Mouse (Mus musculus) lung, embryonic 14.5 days (tissue): Measurements from ENCODE around the gene Dock1. TPM values are rescaled to one million over a fixed set of nuclear protein-coding genes. Genes with fewer than 3 reads are reported as not detected.

Source experiments
- ATAC-seq: fragments of 200-750 bp; cut with Nextera tagmentation; 2 replicates; pipeline ENCODE4 v1.8.0; 2017; ENCODE audit warnings: mild to moderate bottlenecking, moderate TSS enrichment, moderate library complexity; ENCODE audit not compliant: insufficient read depth
- DNase-seq: peaks from one replicate; pipeline ENCODE4 v3.0.0-alpha.2; 2015
- H3K27ac ChIP-seq: fragments of 300-500 bp; sonication (generic); 2 replicates; pipeline ENCODE4 v1.5.1; 2014; ENCODE audit warnings: low read depth, mild to moderate bottlenecking, moderate library complexity
- H3K27me3 ChIP-seq: fragments of 300-500 bp; sonication (generic); 2 replicates; pipeline ENCODE4 v1.6.1; 2014; ENCODE audit warnings: low read length, control low read depth; ENCODE audit not compliant: insufficient read depth
- H3K36me3 ChIP-seq: fragments of 300-500 bp; sonication (generic); 2 replicates; pipeline ENCODE4 v1.6.1; 2014; ENCODE audit warnings: control low read depth; ENCODE audit not compliant: insufficient read depth
- H3K4me1 ChIP-seq: fragments of 300-500 bp; sonication (generic); 2 replicates; pipeline ENCODE4 v1.6.1; 2014; ENCODE audit warnings: antibody characterized with exemption, control low read depth; ENCODE audit not compliant: insufficient read depth
- H3K4me2 ChIP-seq: fragments of 300-500 bp; sonication (generic); 2 replicates; pipeline ENCODE4 v1.6.1; 2014; ENCODE audit warnings: mild to moderate bottlenecking
- H3K4me3 ChIP-seq: fragments of 300-500 bp; sonication (generic); 2 replicates; pipeline ENCODE4 v1.5.1; 2014; ENCODE audit warnings: low read depth, low read length
- H3K9ac ChIP-seq: fragments of 300-500 bp; sonication (generic); 2 replicates; pipeline ENCODE4 v1.6.1; 2014
- H3K9me3 ChIP-seq: fragments of 300-500 bp; sonication (generic); 2 replicates; pipeline ENCODE4 v1.6.1; 2016; ENCODE audit warnings: low read depth, low read length, control low read depth
- CTCF ChIP-seq: IDR thresholded peaks from 2 replicates; pipeline ENCODE4 v1.5.1; 2016; ENCODE audit warnings: antibody characterized with exemption, low read depth
- WGBS: fragments of 180-500 bp; shearing (Covaris S2); extraction: QIAGEN DNeasy Blood & Tissue Kit; methylation state at CpG from one replicate; pipeline ENCODE4 v1.1.7; 2014; 5-methylcytosine and 5-hydroxymethylcytosine counted together
- polyA plus RNA-seq: library from polyadenylated mRNA; unstranded; fragments of >200 nt; fragmentation: Nextera tagmentation; extraction: Ambion mirVana; gene quantifications from 2 replicates; pipeline ENCODE4 v1.2.1, GENCODE M21; 2014

Dock1 gene
- polyA plus RNA-seq, 1 experiment from 2014 or later = 57.3 TPM

DNA sequence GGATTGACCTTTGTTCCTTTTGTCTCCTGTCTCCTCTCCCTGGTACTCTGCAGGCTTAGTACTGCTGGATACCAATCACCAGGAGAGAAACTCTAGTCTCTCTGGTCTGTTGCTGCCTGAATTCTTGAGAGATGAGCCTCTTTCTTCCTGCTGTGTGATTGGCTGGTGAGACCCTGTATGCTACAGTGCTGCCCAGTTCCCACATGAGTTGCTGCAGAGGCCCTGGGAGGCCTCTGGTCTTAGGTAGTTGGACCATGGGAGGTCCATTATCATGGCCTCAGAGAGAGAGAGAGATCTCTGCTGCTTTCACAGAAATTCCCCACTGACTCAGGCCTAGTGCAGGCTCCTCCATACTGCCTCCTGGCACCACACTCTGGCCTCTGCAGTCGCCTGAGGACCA lies 79.2 kb downstream of the Dock1 start:
- 85% methylated on average over 1 of the region's 1 CpGs for WGBS
- no peak for TF ChIP-seq CTCF
- Histone ChIP-seq H3K27me3 (no peaks in the 10 kb centered on the region), H3K4me3 (no peak overlapping the region), H3K4me2 (no peak overlapping the region), H3K9me3 (no peaks in the 10 kb centered on the region), H3K9ac (no peak overlapping the region), H3K27ac (no peak overlapping the region), H3K4me1 (no peaks in the 10 kb centered on the region), H3K36me3 (peaks cover 76% of the 10 kb centered on the region)
- DNase-seq (no peak), ATAC-seq (no peak)

DNA sequence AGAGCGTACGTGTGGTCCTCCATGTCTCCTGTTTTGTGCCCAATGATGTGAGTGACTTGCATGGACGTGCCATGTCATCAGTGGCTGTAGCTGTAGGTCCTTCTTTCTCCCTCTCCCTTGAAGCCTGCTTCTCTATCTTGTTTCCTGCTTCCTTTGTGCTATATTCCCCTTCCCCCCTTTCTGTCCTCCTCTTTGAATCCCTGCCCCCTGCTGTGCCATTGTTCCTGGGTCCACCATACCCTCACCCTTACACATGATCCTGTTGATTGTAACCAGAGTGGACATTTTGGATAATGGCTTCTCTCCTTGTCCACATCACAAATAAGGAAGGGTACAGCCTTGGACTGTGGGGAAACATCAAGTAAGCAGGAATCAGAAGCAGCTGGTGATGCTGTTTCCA lies 81.0 kb downstream of the Dock1 start:
- Histone ChIP-seq H3K36me3 (peaks cover 83% of the 10 kb centered on the region), H3K4me2 (no peak overlapping the region), H3K27me3 (no peaks in the 10 kb centered on the region), H3K4me1 (no peaks in the 10 kb centered on the region), H3K9ac (no peak overlapping the region), H3K27ac (no peak overlapping the region), H3K9me3 (no peaks in the 10 kb centered on the region), H3K4me3 (no peak overlapping the region)
- DNase-seq = no peak
- WGBS = 96% methylated on average over 3 of the region's 3 CpGs
- no peak for TF ChIP-seq CTCF
- no peak for ATAC-seq

DNA sequence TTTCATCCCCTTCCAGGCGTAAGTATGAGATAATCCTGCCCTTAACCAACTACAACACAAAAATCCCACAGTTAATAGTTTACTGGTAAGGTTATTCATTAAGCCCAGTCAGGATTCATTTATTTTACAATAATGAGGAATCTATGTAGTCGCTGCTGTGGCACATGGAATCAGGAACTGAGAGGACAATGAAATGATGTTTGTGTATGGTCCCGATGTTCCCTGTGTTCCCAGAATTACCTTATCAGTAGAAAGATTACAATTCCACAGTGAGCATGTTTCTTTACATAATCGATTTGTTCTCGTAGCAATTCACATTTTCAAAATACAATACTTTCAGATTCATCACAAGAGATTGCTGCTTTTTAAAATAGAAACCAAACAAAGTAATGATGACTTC lies 83.0 kb downstream of the Dock1 start:
- no peak overlapping the region for H3K4me3 ChIP-seq
- no peaks in the 10 kb centered on the region for H3K9me3 ChIP-seq
- no peak for TF ChIP-seq CTCF
- H3K4me2 ChIP-seq = no peak overlapping the region
- DNase-seq (no peak), ATAC-seq (no peak)
- H3K36me3 ChIP-seq = peaks cover 83% of the 10 kb centered on the region
- H3K4me1 ChIP-seq = no peaks in the 10 kb centered on the region
- no peak overlapping the region for H3K9ac ChIP-seq
- no peaks in the 10 kb centered on the region for H3K27me3 ChIP-seq
- WGBS = 47% methylated on average over 5 of the region's 5 CpGs
- H3K27ac ChIP-seq = no peak overlapping the region

DNA sequence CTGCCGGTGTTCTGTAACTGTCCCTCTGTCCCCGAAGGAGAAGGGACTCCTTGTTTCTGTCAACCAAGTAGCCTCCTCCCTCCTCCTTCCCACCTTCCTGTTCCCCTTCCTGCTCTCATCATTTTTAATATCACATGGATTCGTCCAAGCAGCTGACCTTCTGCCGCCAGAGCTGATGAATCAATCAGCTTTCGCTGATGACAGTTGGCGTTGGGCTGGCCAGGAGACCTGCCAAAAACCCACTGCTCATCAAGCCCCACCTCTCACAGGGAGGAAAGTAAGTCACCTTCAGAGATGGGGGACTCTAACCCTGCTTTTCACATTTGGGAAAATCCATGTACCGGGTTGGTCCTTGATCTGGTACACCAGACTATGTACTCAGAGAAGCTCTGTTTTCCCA lies 87.2 kb downstream of the Dock1 start:
- H3K36me3 ChIP-seq = peaks cover 95% of the 10 kb centered on the region
- no peak overlapping the region for H3K9ac ChIP-seq
- no peak for TF ChIP-seq CTCF
- 77% methylated on average over 7 of the region's 7 CpGs for WGBS
- ATAC-seq (no peak), DNase-seq (no peak)
- H3K9me3 ChIP-seq = no peaks in the 10 kb centered on the region
- no peaks in the 10 kb centered on the region for H3K4me1 ChIP-seq
- H3K27me3 ChIP-seq = no peaks in the 10 kb centered on the region
- no peak overlapping the region for H3K4me3 ChIP-seq
- H3K4me2 ChIP-seq = no peak overlapping the region
- no peak overlapping the region for H3K27ac ChIP-seq

DNA sequence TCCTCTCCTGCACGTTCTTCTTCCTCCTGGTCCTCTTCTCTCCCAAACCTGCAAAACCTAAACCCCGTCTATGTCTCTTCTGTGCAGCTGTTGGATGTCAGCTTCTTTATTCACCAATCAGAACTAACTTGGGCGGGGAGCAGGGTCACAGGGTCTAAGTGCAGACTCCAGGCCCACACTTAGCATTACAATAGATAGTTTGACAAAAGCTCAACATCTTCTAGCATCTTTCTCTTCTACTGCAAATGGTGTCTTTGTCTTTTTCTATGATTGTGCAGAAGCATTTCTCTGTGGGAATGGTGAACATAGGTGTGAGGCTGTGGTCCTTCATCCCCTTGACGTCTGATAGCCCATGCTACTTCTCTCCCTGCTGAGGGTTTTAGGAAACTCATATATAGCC lies 91.3 kb downstream of the Dock1 start:
- 88% methylated on average over 4 of the region's 4 CpGs for WGBS
- Histone ChIP-seq H3K27me3 (no peaks in the 10 kb centered on the region), H3K4me1 (no peaks in the 10 kb centered on the region), H3K27ac (no peak overlapping the region), H3K9ac (no peak overlapping the region), H3K9me3 (no peaks in the 10 kb centered on the region), H3K36me3 (peaks cover 97% of the 10 kb centered on the region), H3K4me2 (no peak overlapping the region), H3K4me3 (no peak overlapping the region)
- ATAC-seq (no peak), DNase-seq (no peak)
- TF ChIP-seq CTCF = no peak

DNA sequence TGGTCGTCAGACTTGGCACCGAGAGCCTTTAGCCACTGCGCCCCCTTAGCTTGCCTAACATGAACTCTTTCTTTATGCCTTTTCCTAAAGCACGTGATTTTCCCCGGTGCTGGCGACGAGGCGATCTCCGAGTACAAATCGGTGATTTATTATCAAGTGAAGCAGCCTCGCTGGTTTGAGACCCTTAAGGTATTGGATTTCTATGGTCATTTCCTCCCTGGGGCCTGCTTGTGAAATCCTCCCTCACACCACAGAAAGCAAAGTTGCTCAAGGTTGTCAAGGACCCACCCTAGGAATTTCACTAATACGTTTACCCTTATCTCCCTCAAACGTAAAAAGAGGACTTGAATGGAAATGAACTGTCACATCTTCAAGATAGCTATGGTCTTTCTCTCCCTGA lies 94.7 kb downstream of the Dock1 start:
- Histone ChIP-seq H3K4me2 (no peak overlapping the region), H3K36me3 (peaks cover 98% of the 10 kb centered on the region), H3K27me3 (no peaks in the 10 kb centered on the region), H3K9ac (no peak overlapping the region), H3K27ac (no peak overlapping the region), H3K9me3 (no peaks in the 10 kb centered on the region), H3K4me3 (no peak overlapping the region), H3K4me1 (no peaks in the 10 kb centered on the region)
- DNase-seq (no peak), ATAC-seq (no peak)
- 73% methylated on average over 13 of the region's 13 CpGs for WGBS
- TF ChIP-seq CTCF = no peak

DNA sequence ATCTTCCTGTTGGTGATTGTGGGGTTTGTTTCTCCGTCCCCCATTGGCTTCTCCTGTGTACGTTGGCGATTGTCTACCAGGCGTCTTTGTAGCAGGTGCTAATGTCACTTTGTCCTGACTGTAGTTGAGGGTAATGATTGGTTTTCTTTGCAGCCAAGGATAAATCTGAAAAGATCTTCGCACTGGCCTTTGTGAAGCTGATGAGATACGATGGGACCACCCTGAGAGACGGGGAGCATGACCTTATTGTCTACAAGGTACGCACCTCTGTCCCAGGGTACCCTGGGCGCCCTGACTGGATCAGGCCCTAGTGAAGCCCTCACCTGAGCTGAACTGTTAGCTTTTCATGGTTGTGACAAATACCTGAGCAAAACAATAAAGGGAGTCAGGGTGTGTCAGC lies 100.9 kb downstream of the Dock1 start:
- ATAC-seq = no peak
- H3K36me3 ChIP-seq = peaks cover 85% of the 10 kb centered on the region
- WGBS = 92% methylated on average over 9 of the region's 9 CpGs

DNA sequence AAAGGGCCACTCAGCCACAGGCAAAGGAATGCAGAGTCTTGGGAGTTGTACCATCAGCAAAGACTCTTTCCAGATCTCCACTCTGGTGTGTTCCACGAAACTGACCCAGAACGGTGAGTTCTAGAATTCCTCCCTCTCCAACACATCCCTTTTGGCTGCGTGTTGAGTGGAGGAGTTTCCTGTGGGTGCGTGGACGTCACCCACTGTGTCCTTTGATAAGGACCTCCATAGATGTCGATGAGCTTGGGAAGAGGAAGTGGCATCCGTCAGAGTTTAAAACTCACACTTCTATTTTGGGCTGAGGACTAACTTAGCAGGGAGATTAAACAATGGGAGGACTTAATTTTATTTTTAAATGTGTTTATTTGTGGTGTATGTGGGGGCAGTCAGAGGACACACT lies 101.9 kb downstream of the Dock1 start:
- Histone ChIP-seq H3K27me3 (no peaks in the 10 kb centered on the region), H3K4me1 (no peaks in the 10 kb centered on the region), H3K9ac (no peak overlapping the region), H3K36me3 (peaks cover 78% of the 10 kb centered on the region), H3K4me3 (no peak overlapping the region), H3K27ac (no peak overlapping the region), H3K9me3 (no peaks in the 10 kb centered on the region), H3K4me2 (no peak overlapping the region)
- WGBS = 72% methylated on average over 7 of the region's 7 CpGs
- ATAC-seq = no peak
- no peak for DNase-seq
- no peak for TF ChIP-seq CTCF

More for the DNA sequence above, 100.9 kb downstream of the Dock1 start:
- no peak overlapping the region for H3K4me2 ChIP-seq
- no peak for TF ChIP-seq CTCF
- no peak overlapping the region for H3K27ac ChIP-seq
- no peak for DNase-seq
- no peaks in the 10 kb centered on the region for H3K27me3 ChIP-seq
- no peak overlapping the region for H3K9ac ChIP-seq
- no peak overlapping the region for H3K4me3 ChIP-seq
- no peaks in the 10 kb centered on the region for H3K9me3 ChIP-seq
- H3K4me1 ChIP-seq = no peaks in the 10 kb centered on the region
